Mouse (Mus musculus) brain, embryonic 14.5 days (tissue): ENCODE measurements around the gene Bmp4.

Experiments
- CTCF ChIP-seq: fragments of 200-500 bp; IDR thresholded peaks from 2 replicates; pipeline ENCODE4 v1.5.1; 2012; ENCODE audit warnings: inconsistent platforms, mild to moderate bottlenecking, moderate library complexity, borderline replicate concordance; ENCODE audit not compliant: insufficient read depth, insufficient read length; ENCODE audit errors: extremely low read depth
- POLR2A ChIP-seq: fragments of 200-500 bp; IDR thresholded peaks from 2 replicates; pipeline ENCODE4 v1.6.1; 2012; ENCODE audit warnings: mild to moderate bottlenecking, inconsistent platforms, borderline replicate concordance; ENCODE audit not compliant: poor library complexity, insufficient read depth, insufficient read length, severe bottlenecking; ENCODE audit errors: extremely low read depth

- TF ChIP-seq CTCF (no peak), POLR2A (no peak)
Observed at GRCm38 (mm10) chr14:46409016-46409415, 18.5 kb upstream of the Bmp4 start.
